Mouse (Mus musculus): Measurements from ENCODE around the gene Gm3106. TPM values are rescaled to one million over a fixed set of nuclear protein-coding genes. Genes with fewer than 3 reads are reported as not detected.

Gm3106 gene
- polyA plus RNA-seq (2021; fragmentation: Nextera tagmentation): not detected in 2 replicates
- long read RNA-seq, experiment 1: 0 reads
- long read RNA-seq, experiment 2: 0 reads

DNA sequence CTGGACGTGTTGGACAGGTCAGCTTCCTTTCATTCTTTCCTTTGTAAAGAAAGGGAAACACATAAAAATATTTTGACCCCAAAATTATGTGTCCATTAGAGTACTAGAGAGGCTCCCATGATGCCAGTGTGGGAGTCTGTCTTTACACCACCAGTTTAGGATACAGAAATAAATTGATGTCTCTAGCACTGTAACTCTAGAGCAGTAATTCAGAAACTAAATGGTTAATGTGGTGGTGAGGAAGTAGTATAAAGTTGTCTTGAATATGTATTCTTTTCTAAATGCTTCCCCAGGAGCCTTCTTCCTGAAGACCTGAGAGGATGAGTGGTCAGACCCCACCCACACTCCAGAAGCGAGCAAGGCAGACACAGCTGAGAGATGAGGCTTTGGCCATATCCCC, at the start of gene Gm3106:
Gene Gm3106 (plus strand): TSS at position 301 of the 400 bp plus-strand sequence.

Other genes with a start within 250 kb of the Gm3106 start
- gene BC061212, start 147.5 kb upstream of the Gm3106 start, polyA plus RNA-seq (2021; fragmentation: Nextera tagmentation): not detected in 2 replicates
- gene Gm6351, start 141.6 kb upstream of the Gm3106 start, polyA plus RNA-seq (2021; fragmentation: Nextera tagmentation): not detected in 2 replicates
- not detected in 2 replicates for gene A430089I19Rik, start 88.8 kb downstream of the Gm3106 start, polyA plus RNA-seq (2021; fragmentation: Nextera tagmentation)
- not detected in 2 replicates for gene Gm6502, start 96.4 kb downstream of the Gm3106 start, polyA plus RNA-seq (2021; fragmentation: Nextera tagmentation)
- not detected in 2 replicates for gene AA792892, start 121.7 kb downstream of the Gm3106 start, polyA plus RNA-seq (2021; fragmentation: Nextera tagmentation)
- not detected in 2 replicates for gene Gm7682, start 227.8 kb downstream of the Gm3106 start, polyA plus RNA-seq (2021; fragmentation: Nextera tagmentation)